Mouse (Mus musculus) ES-E14 (cell line): ENCODE results near the gene Smim26.

Source experiments
- CHD2 ChIP-seq: IDR thresholded peaks from 2 replicates; pipeline ENCODE4 v1.6.1; 2014; ENCODE audit warnings: mild to moderate bottlenecking, low read depth, low read length, inconsistent platforms
- HCFC1 ChIP-seq: IDR thresholded peaks from 2 replicates; pipeline ENCODE4 v1.6.1; 2012; ENCODE audit warnings: low read length, inconsistent platforms, borderline replicate concordance; ENCODE audit not compliant: insufficient read depth
- MAFK ChIP-seq: IDR thresholded peaks from 2 replicates; pipeline ENCODE4 v1.6.1; 2014; ENCODE audit warnings: mild to moderate bottlenecking, low read depth, low read length, inconsistent platforms; ENCODE audit not compliant: insufficient read depth
- ZC3H11A ChIP-seq: IDR thresholded peaks from 2 replicates; pipeline ENCODE4 v1.6.1; 2012; ENCODE audit warnings: low read depth, mild to moderate bottlenecking, inconsistent platforms, low read length, borderline replicate concordance

DNA sequence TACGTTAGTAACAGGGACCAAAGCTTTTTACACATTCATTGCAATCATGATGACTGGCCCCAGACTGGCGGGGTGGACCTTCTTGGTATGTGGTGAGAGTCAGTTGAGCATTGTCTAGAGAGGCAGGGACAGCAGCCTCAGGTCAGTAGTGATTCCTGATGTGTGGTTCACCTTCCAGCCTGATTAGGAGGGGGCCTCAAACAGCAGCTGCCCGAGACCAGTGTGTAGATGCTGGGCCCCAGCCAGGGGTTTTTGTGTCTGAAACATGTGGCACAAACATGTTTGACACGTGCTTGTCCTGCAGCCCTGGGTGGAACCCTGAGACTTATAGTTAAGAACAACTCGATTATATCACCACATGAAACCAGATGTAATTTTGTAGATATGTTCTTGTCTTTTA, 40.4 kb downstream of the Smim26 start:
- TF ChIP-seq ZC3H11A: no peak
- no peak for TF ChIP-seq MAFK
- no peak for TF ChIP-seq HCFC1
- no peak for TF ChIP-seq CHD2
